12 mouse cellular contexts compared by ENCODE assay signal in the genomic region with DNA sequence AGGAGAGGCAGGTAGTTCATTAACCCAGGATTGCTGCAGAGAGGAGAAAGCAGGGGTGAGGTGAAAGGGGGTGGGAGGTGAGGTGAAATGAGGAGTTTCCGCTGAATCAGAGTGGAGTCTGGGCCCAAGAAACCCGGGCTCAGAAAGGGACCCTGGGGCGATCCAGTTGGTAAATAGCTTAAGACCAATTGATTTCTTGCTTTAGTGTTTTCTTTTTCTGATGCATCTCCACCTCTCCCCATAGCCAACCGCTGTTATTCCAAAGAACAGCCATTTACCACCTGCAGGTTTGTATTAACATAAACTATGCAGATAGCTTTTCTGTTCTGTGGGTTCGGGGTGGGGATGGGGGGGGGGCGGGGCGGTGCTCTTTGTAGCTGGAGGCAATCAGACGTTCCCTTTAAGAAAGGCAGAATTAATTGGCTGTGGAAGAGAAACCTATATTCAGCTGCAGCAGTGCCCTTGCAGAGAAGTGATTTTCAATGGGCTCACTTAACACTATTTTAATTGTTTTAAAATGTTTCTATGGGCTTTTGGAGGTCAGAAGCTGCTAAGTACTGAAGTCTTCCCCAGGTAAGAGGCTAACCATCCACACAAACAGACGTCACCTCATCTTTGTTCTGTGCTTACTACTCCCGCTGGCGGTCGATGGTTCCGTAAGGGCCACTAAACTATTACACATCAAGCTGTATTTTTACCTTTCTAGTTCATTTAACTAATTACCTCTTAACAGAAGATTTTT. TPM values are rescaled to one million over a fixed set of nuclear protein-coding genes. Genes with fewer than 3 reads are reported as not detected.
DNase-seq lines count a peak whose midpoint lies in the region; ATAC-seq and TF ChIP-seq lines count a peak whose summit lies in the region.
"Had no signal": no experiment of that assay in that cellular context is flagged by ENCODE, and none has a peak within 500 bp of the region (broad histone marks: within the 10 kb centered on the region; RNA-seq: fewer than 3 reads in every experiment).

No protein-coding gene starts in this region.

- peaks cover 55% of the 10 kb centered on the region for H3K4me1 ChIP-seq in E14TG2a.4 (replicated peaks; ENCODE audit: low read depth, low read length)
- H3K4me1 ChIP-seq in hindbrain, embryonic 13.5 days (replicated peaks): no peaks in the 10 kb centered on the region
- 0 out of 2 replicates have a peak, but pooled peaks cover 2% of the 10 kb centered on the region for H3K4me1 ChIP-seq in intestine, postnatal 0 days (replicated peaks; ENCODE audit: control insufficient read depth, insufficient read depth, low read length)

- peak; percentile 78 for ATAC-seq in hindbrain, embryonic 13.5 days (ENCODE audit: low FRiP score)
- no peak for ATAC-seq in intestine, postnatal 0 days
- ATAC-seq: CD4-positive, CD25-positive, alpha-beta regulatory T cell, adult 4 months had no signal

- H3K27ac ChIP-seq in hindbrain, embryonic 13.5 days: peak overlapping the region; percentile 30
- H3K27ac ChIP-seq in intestine, postnatal 0 days (ENCODE audit: low read depth, low read length): no peak overlapping the region
- H3K27ac ChIP-seq: limb, embryonic 12.5 days had no signal

- peaks cover 14% of the 10 kb centered on the region for H3K27me3 ChIP-seq in E14TG2a.4 (ENCODE audit: insufficient read depth, low read length)
- H3K27me3 ChIP-seq in hindbrain, embryonic 13.5 days: no peaks in the 10 kb centered on the region
- peaks cover 2% of the 10 kb centered on the region; the same call in 1 of the 2 replicates for H3K27me3 ChIP-seq in intestine, postnatal 0 days (replicated peaks; ENCODE audit: control insufficient read depth, insufficient read depth, low read length)
- H3K27me3 ChIP-seq: limb, embryonic 12.5 days had no signal

- peak overlapping the region; percentile 5 for H3K4me3 ChIP-seq in E14TG2a.4 (replicated peaks; ENCODE audit: low read length)
- peak overlapping the region; percentile 18; the same call in 1 of the 2 replicates for H3K4me3 ChIP-seq in hindbrain, embryonic 13.5 days
- H3K4me3 ChIP-seq in intestine, postnatal 0 days (ENCODE audit: low read depth, low read length): no peak overlapping the region
- H3K4me3 ChIP-seq: limb, embryonic 12.5 days had no signal

- peaks cover 47% of the 10 kb centered on the region for H3K9me3 ChIP-seq in E14TG2a.4 (ENCODE audit: low read length)
- no peaks in the 10 kb centered on the region for H3K9me3 ChIP-seq in hindbrain, embryonic 13.5 days
- H3K9me3 ChIP-seq in intestine, postnatal 0 days (ENCODE audit: control insufficient read depth): 0 out of 2 replicates have a peak, but pooled peaks cover 5% of the 10 kb centered on the region

- peak; percentile 58 for DNase-seq in WW6 (ENCODE audit: low read depth, low spot score)
- DNase-seq in kidney, postnatal 14 days: peak; percentile 56
- no peak for DNase-seq in right cerebral cortex, postnatal 36 days (ENCODE audit: low spot score in 2 of 2)
- no peak for DNase-seq in adipocyte (ENCODE audit: low spot score)
- no peak for DNase-seq in left cerebral cortex, adult 8-10 months (ENCODE audit: low spot score in 2 of 2)
- DNase-seq: lung, embryonic 14.5 days; thymus, postnatal 4 days had no signal

- 25% methylated on average over 13 of the region's 13 CpGs for WGBS in hindbrain, embryonic 13.5 days
- WGBS in intestine, postnatal 0 days: 49% methylated on average over 13 of the region's 13 CpGs

- H3K9ac ChIP-seq in hindbrain, embryonic 13.5 days: no peak overlapping the region
- no peak overlapping the region for H3K9ac ChIP-seq in intestine, postnatal 0 days (ENCODE audit: low read depth, low read length)
- H3K9ac ChIP-seq: limb, embryonic 12.5 days; lung, embryonic 14.5 days had no signal

- peak overlapping the region; percentile 26 for H3K4me2 ChIP-seq in hindbrain, embryonic 13.5 days
- no peak overlapping the region for H3K4me2 ChIP-seq in intestine, postnatal 0 days (replicated peaks; ENCODE audit: low read depth)
- H3K4me2 ChIP-seq: limb, embryonic 12.5 days; lung, embryonic 14.5 days had no signal

- peaks cover 28% of the 10 kb centered on the region for H3K36me3 ChIP-seq in E14TG2a.4 (ENCODE audit: insufficient read depth, low read length)
- no peaks in the 10 kb centered on the region for H3K36me3 ChIP-seq in hindbrain, embryonic 13.5 days
- no peaks in the 10 kb centered on the region for H3K36me3 ChIP-seq in intestine, postnatal 0 days (ENCODE audit: control insufficient read depth, insufficient read depth)
- H3K36me3 ChIP-seq: limb, embryonic 12.5 days had no signal

- TF ChIP-seq CTCF in E14TG2a.4 (conservative IDR thresholded peaks at IDR 0.05; ENCODE audit: low read length): no peak
- TF ChIP-seq CTCF in intestine, postnatal 0 days (IDR thresholded peaks at IDR 0.05; ENCODE audit: low read depth): no peak

RNA-seq across cellular contexts. Expression of a gene that starts 47.3 kb away (rescaled TPM):
- polyA plus RNA-seq in hindbrain, embryonic 13.5 days (2015; fragmentation: Nextera tagmentation; extraction: Ambion mirVana): 0.91 and 1.4 TPM in 2 replicates
- 7.2 and 7.8 TPM in 2 replicates for polyA plus RNA-seq in intestine, postnatal 0 days (2015; fragmentation: Nextera tagmentation; extraction: Ambion mirVana)
- total RNA-seq in left cerebral cortex, adult 8-10 months (2022): 1 to 10 TPM; 1.5 to 2.3 (median 2.1) TPM

Comparison
In these comparisons a context has a peak if more than half of its experiments do, and no peak if none do; other contexts are left out.
1. DNase-seq: peak in WW6 (single experiment) and kidney, postnatal 14 days (single experiment); none in right cerebral cortex, postnatal 36 days (0 of 2), adipocyte (single experiment) and left cerebral cortex, adult 8-10 months (0 of 2).